Mouse (Mus musculus): Measurements from ENCODE around the gene Nadk. TPM values are rescaled to one million over a fixed set of nuclear protein-coding genes. Genes with fewer than 3 reads are reported as not detected.

Gene Nadk
- polyA plus RNA-seq, 1 experiment: 129 TPM

GRCm38 (mm10) chr4:155589356-155589755 is 27.2 kb downstream of the Nadk start:
- TF ChIP-seq POLR2A (IDR thresholded peaks at IDR 0.05; ENCODE audit: control insufficient read depth, extremely low read depth, insufficient read depth, low read length, poor library complexity) (no peak), CTCF (IDR thresholded peaks at IDR 0.05; ENCODE audit: borderline replicate concordance, control insufficient read depth, extremely low read depth, insufficient read depth, low read length, poor library complexity) (no peak)
- no peaks in the 10 kb centered on the region for H3K4me1 ChIP-seq (replicated peaks; ENCODE audit: control insufficient read depth, insufficient read depth, low read length)
- peaks cover 27% of the 10 kb centered on the region for H3K36me3 ChIP-seq (ENCODE audit: control insufficient read depth, insufficient read depth, low read length)
- WGBS: 98% methylated on average over 5 of the region's 5 CpGs
- no peak for DNase-seq
- no peaks in the 10 kb centered on the region for H3K27me3 ChIP-seq (ENCODE audit: control insufficient read depth, insufficient read depth, low read length)
- H3K4me3 ChIP-seq (ENCODE audit: control insufficient read depth, insufficient read depth, low read length): no peak overlapping the region
- no peak overlapping the region for H3K27ac ChIP-seq (ENCODE audit: control insufficient read depth, insufficient read depth, low read length)

GRCm38 (mm10) chr4:155591012-155591719 is 29.0 kb downstream of the Nadk start:
- no peak for DNase-seq
- peaks cover 15% of the 10 kb centered on the region; the same call in 1 of the 2 replicates for H3K36me3 ChIP-seq (ENCODE audit: control insufficient read depth, insufficient read depth, low read length)
- no peak overlapping the region for H3K27ac ChIP-seq (ENCODE audit: control insufficient read depth, insufficient read depth, low read length)
- H3K4me1 ChIP-seq (replicated peaks; ENCODE audit: control insufficient read depth, insufficient read depth, low read length): no peaks in the 10 kb centered on the region
- no peak overlapping the region for H3K4me3 ChIP-seq (ENCODE audit: control insufficient read depth, insufficient read depth, low read length)
- 69% methylated on average over 7 of the region's 7 CpGs for whole genome bisulfite sequencing
- no peaks in the 10 kb centered on the region for H3K27me3 ChIP-seq (ENCODE audit: control insufficient read depth, insufficient read depth, low read length)
- TF ChIP-seq POLR2A (IDR thresholded peaks at IDR 0.05; ENCODE audit: control insufficient read depth, extremely low read depth, insufficient read depth, low read length, poor library complexity) (no peak), CTCF (IDR thresholded peaks at IDR 0.05; ENCODE audit: borderline replicate concordance, control insufficient read depth, extremely low read depth, insufficient read depth, low read length, poor library complexity) (no peak)

GRCm38 (mm10) chr4:155593780-155594179 is 31.6 kb downstream of the Nadk start:
- 83% methylated on average over 1 of the region's 1 CpGs for WGBS

GRCm38 (mm10) chr4:155595777-155596176 is 33.6 kb downstream of the Nadk start:
- no peak overlapping the region for H3K4me3 ChIP-seq (ENCODE audit: control insufficient read depth, insufficient read depth, low read length)
- no peaks in the 10 kb centered on the region for H3K27me3 ChIP-seq (ENCODE audit: control insufficient read depth, insufficient read depth, low read length)
- DNase-seq: no peak
- WGBS: 74% methylated on average over 3 of the region's 3 CpGs
- no peaks in the 10 kb centered on the region for H3K36me3 ChIP-seq (ENCODE audit: control insufficient read depth, insufficient read depth, low read length)
- no peak for TF ChIP-seq CTCF (IDR thresholded peaks at IDR 0.05; ENCODE audit: borderline replicate concordance, control insufficient read depth, extremely low read depth, insufficient read depth, low read length, poor library complexity)
- TF ChIP-seq POLR2A (IDR thresholded peaks at IDR 0.05; ENCODE audit: control insufficient read depth, extremely low read depth, insufficient read depth, low read length, poor library complexity): no peak
- H3K4me1 ChIP-seq (replicated peaks; ENCODE audit: control insufficient read depth, insufficient read depth, low read length): no peaks in the 10 kb centered on the region
- H3K27ac ChIP-seq (ENCODE audit: control insufficient read depth, insufficient read depth, low read length): no peak overlapping the region

More at GRCm38 (mm10) chr4:155593780-155594179, 31.6 kb downstream of the Nadk start:
- Histone ChIP-seq H3K4me1 (replicated peaks; ENCODE audit: control insufficient read depth, insufficient read depth, low read length) (no peaks in the 10 kb centered on the region), H3K27ac (ENCODE audit: control insufficient read depth, insufficient read depth, low read length) (no peak overlapping the region), H3K27me3 (ENCODE audit: control insufficient read depth, insufficient read depth, low read length) (no peaks in the 10 kb centered on the region), H3K36me3 (ENCODE audit: control insufficient read depth, insufficient read depth, low read length) (no peaks in the 10 kb centered on the region; the same call in 1 of the 2 replicates), H3K4me3 (ENCODE audit: control insufficient read depth, insufficient read depth, low read length) (no peak overlapping the region)
- DNase-seq: no peak
- no peak for TF ChIP-seq POLR2A (IDR thresholded peaks at IDR 0.05; ENCODE audit: control insufficient read depth, extremely low read depth, insufficient read depth, low read length, poor library complexity)
- no peak for TF ChIP-seq CTCF (IDR thresholded peaks at IDR 0.05; ENCODE audit: borderline replicate concordance, control insufficient read depth, extremely low read depth, insufficient read depth, low read length, poor library complexity)

- no peak for DNase-seq
- H3K36me3 ChIP-seq (ENCODE audit: control insufficient read depth, insufficient read depth, low read length): no peaks in the 10 kb centered on the region
- H3K4me3 ChIP-seq (ENCODE audit: control insufficient read depth, insufficient read depth, low read length): no peak overlapping the region
- WGBS: 29% methylated on average over 5 of the region's 5 CpGs
- no peaks in the 10 kb centered on the region for H3K4me1 ChIP-seq (replicated peaks; ENCODE audit: control insufficient read depth, insufficient read depth, low read length)
- H3K27ac ChIP-seq (ENCODE audit: control insufficient read depth, insufficient read depth, low read length): no peak overlapping the region
- TF ChIP-seq POLR2A (IDR thresholded peaks at IDR 0.05; ENCODE audit: control insufficient read depth, extremely low read depth, insufficient read depth, low read length, poor library complexity): no peak
- no peak for TF ChIP-seq CTCF (IDR thresholded peaks at IDR 0.05; ENCODE audit: borderline replicate concordance, control insufficient read depth, extremely low read depth, insufficient read depth, low read length, poor library complexity)
- no peaks in the 10 kb centered on the region for H3K27me3 ChIP-seq (ENCODE audit: control insufficient read depth, insufficient read depth, low read length)
Observed at GRCm38 (mm10) chr4:155596606-155597005, 34.4 kb downstream of the Nadk start.

- WGBS: 57% methylated on average over 17 of the region's 20 CpGs
- H3K27me3 ChIP-seq (ENCODE audit: control insufficient read depth, insufficient read depth, low read length): no peaks in the 10 kb centered on the region
Observed at GRCm38 (mm10) chr4:155598536-155598935, 36.4 kb downstream of the Nadk start.

More at GRCm38 (mm10) chr4:155598536-155598935, 36.4 kb downstream of the Nadk start:
- TF ChIP-seq POLR2A (IDR thresholded peaks at IDR 0.05; ENCODE audit: control insufficient read depth, extremely low read depth, insufficient read depth, low read length, poor library complexity) (no peak), CTCF (IDR thresholded peaks at IDR 0.05; ENCODE audit: borderline replicate concordance, control insufficient read depth, extremely low read depth, insufficient read depth, low read length, poor library complexity) (no peak)
- Histone ChIP-seq H3K4me3 (ENCODE audit: control insufficient read depth, insufficient read depth, low read length) (no peak overlapping the region), H3K4me1 (replicated peaks; ENCODE audit: control insufficient read depth, insufficient read depth, low read length) (no peaks in the 10 kb centered on the region; the same call in 1 of the 2 replicates), H3K36me3 (ENCODE audit: control insufficient read depth, insufficient read depth, low read length) (no peaks in the 10 kb centered on the region), H3K27ac (ENCODE audit: control insufficient read depth, insufficient read depth, low read length) (no peak overlapping the region)
- no peak for DNase-seq
